Mouse (Mus musculus): ENCODE measurements around the gene Ano4. TPM values are rescaled to one million over a fixed set of nuclear protein-coding genes. Genes with fewer than 3 reads are reported as not detected.

Gene Ano4
- total RNA-seq, 2 experiments from 2014 or later = 18.3 to 19.1 TPM

- no peak for DNase-seq (ENCODE audit: low spot score in 2 of 2)
These were observed 376.0 kb downstream of the Ano4 start for GRCm38 (mm10) chr10:88968586-88968985.

GRCm38 (mm10) chr10:88960791-88961190, 383.8 kb downstream of the Ano4 start:
- peak in 1 of 2 experiments; percentile 13 for DNase-seq (ENCODE audit: low spot score in 2 of 2)

GRCm38 (mm10) chr10:88950297-88950653, 394.3 kb downstream of the Ano4 start:
- no peak for DNase-seq (ENCODE audit: low spot score in 2 of 2)

- no peak for DNase-seq (ENCODE audit: low spot score in 2 of 2)
These were observed 394.8 kb downstream of the Ano4 start for GRCm38 (mm10) chr10:88949649-88950296.

Other genes starting within 250 kb of the Ano4 start
- gene Gas2l3, start 99.2 kb upstream of the Ano4 start, total RNA-seq (2021) = 1 to 10 TPM; 2.1 to 2.3 TPM
- gene Nr1h4, start 188.8 kb upstream of the Ano4 start, total RNA-seq (2021) = under 1 TPM in 1 of 2 experiments, not detected in 1; 0.21 TPM